Mouse (Mus musculus) ES-E14 (cell line): Measurements from ENCODE around the gene Ccdc126.
"Not testable (repeated sequence)": the region's sequence is repeated elsewhere in the genome, so short reads cannot be mapped to it uniquely, and the experiment has no call there.

Source experiments
- CHD2 ChIP-seq: IDR thresholded peaks from 2 replicates; pipeline ENCODE4 v1.6.1; 2014; ENCODE audit warnings: mild to moderate bottlenecking, low read depth, low read length, inconsistent platforms
- HCFC1 ChIP-seq: IDR thresholded peaks from 2 replicates; pipeline ENCODE4 v1.6.1; 2012; ENCODE audit warnings: low read length, inconsistent platforms, borderline replicate concordance; ENCODE audit not compliant: insufficient read depth
- MAFK ChIP-seq: IDR thresholded peaks from 2 replicates; pipeline ENCODE4 v1.6.1; 2014; ENCODE audit warnings: mild to moderate bottlenecking, low read depth, low read length, inconsistent platforms; ENCODE audit not compliant: insufficient read depth
- ZC3H11A ChIP-seq: IDR thresholded peaks from 2 replicates; pipeline ENCODE4 v1.6.1; 2012; ENCODE audit warnings: low read depth, mild to moderate bottlenecking, inconsistent platforms, low read length, borderline replicate concordance
- ZNF384 ChIP-seq: IDR thresholded peaks from 2 replicates; pipeline ENCODE4 v1.6.1; 2012; ENCODE audit warnings: low read depth, low read length, inconsistent platforms

DNA sequence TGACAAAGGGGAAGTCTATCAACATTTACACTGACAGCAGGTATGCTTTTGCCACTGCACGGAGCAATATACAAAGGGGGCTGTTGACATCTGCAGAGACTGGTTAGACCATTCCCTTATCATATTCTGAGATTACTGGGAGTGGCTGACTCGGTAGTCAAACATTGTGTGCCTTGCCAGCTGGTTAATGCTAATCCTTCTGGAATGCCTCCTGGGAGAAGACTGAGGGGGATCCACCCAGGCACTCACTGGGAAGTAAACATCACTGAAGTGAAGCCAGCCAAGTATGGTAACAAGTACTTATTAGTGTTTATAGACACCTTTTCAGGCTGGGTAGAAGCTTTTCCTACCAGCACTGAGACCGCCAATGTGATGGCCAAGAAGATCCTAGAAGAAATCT lies 4.3 kb upstream of the Ccdc126 start:
- not testable (repeated sequence) for TF ChIP-seq ZNF384, ZC3H11A, CHD2, HCFC1, MAFK
